8 mouse cellular contexts compared by ENCODE assay signal in genomic region chrX:136740791-136741650, GRCm38 (mm10). TPM values are rescaled to one million over a fixed set of nuclear protein-coding genes. Genes with fewer than 3 reads are reported as not detected.
A peak's percentile ranks its signal among the peaks of the same experiment; 100 is the strongest.
DNase-seq lines count a peak whose midpoint lies in the region; ATAC-seq and TF ChIP-seq lines count a peak whose summit lies in the region.

No protein-coding gene starts in this region.

- peak; percentile 89; the same call in 1 of the 2 replicates for TF ChIP-seq POLR2A in limb, embryonic 14.5 days (IDR thresholded peaks at IDR 0.05; ENCODE audit: borderline replicate concordance, extremely low read depth, insufficient read depth, insufficient read length)

- no peak for TF ChIP-seq CTCF in midbrain, postnatal 0 days (IDR thresholded peaks at IDR 0.05)

- WGBS in embryonic facial prominence, embryonic 15.5 days: 25% methylated on average over 39 of the region's 39 CpGs
- WGBS in limb, embryonic 14.5 days: 23% methylated on average over 39 of the region's 39 CpGs
- WGBS in midbrain, postnatal 0 days: 26% methylated on average over 39 of the region's 39 CpGs

- no peaks in the 10 kb centered on the region for H3K36me3 ChIP-seq in embryonic facial prominence, embryonic 15.5 days
- H3K36me3 ChIP-seq in limb, embryonic 14.5 days (ENCODE audit: control insufficient read depth, insufficient read depth, low read length): peaks cover 6% of the 10 kb centered on the region
- no peaks in the 10 kb centered on the region for H3K36me3 ChIP-seq in midbrain, postnatal 0 days (ENCODE audit: insufficient read depth, low read length)

- ATAC-seq in embryonic facial prominence, embryonic 15.5 days (ENCODE audit: insufficient number of reproducible peaks, low FRiP score, low TSS enrichment, low read depth): peak; percentile 97
- peak; percentile 96 for ATAC-seq in limb, embryonic 14.5 days (ENCODE audit: low FRiP score, low read depth)
- ATAC-seq in midbrain, postnatal 0 days (ENCODE audit: low FRiP score): peak; percentile 96

- H3K4me3 ChIP-seq in embryonic facial prominence, embryonic 15.5 days (replicated peaks): peak overlapping the region; percentile 57
- H3K4me3 ChIP-seq in limb, embryonic 14.5 days (replicated peaks; ENCODE audit: low read length): peak overlapping the region; percentile 46
- peak overlapping the region; percentile 48 for H3K4me3 ChIP-seq in midbrain, postnatal 0 days (ENCODE audit: low read depth, low read length)

- 0 out of 2 replicates have a peak overlapping the region, but pooled peaks have one; percentile 42 for H3K4me2 ChIP-seq in embryonic facial prominence, embryonic 15.5 days (replicated peaks)
- no peak overlapping the region for H3K4me2 ChIP-seq in limb, embryonic 14.5 days (replicated peaks; ENCODE audit: low read depth, low read length, severe bottlenecking)
- H3K4me2 ChIP-seq in midbrain, postnatal 0 days (ENCODE audit: low read depth, low read length, poor library complexity, severe bottlenecking): peak overlapping the region; percentile 9; the same call in 1 of the 2 replicates

- peak overlapping the region; percentile 55 for H3K9ac ChIP-seq in embryonic facial prominence, embryonic 15.5 days
- peak overlapping the region; percentile 73 for H3K9ac ChIP-seq in limb, embryonic 14.5 days (ENCODE audit: low read depth, low read length, severe bottlenecking)
- H3K9ac ChIP-seq in midbrain, postnatal 0 days (replicated peaks; ENCODE audit: low read length, poor library complexity, severe bottlenecking): peak overlapping the region; percentile 72

- no peaks in the 10 kb centered on the region for H3K27me3 ChIP-seq in embryonic facial prominence, embryonic 15.5 days
- no peaks in the 10 kb centered on the region for H3K27me3 ChIP-seq in limb, embryonic 14.5 days (ENCODE audit: control insufficient read depth, insufficient read depth, low read length)
- no peaks in the 10 kb centered on the region for H3K27me3 ChIP-seq in midbrain, postnatal 0 days (ENCODE audit: insufficient read depth, low read length)

- H3K27ac ChIP-seq in embryonic facial prominence, embryonic 15.5 days (replicated peaks): peak overlapping the region; percentile 95
- peak overlapping the region; percentile 89 for H3K27ac ChIP-seq in limb, embryonic 14.5 days (replicated peaks; ENCODE audit: low read depth, low read length)
- peak overlapping the region; percentile 87 for H3K27ac ChIP-seq in midbrain, postnatal 0 days (ENCODE audit: low read depth, low read length)

- peak; percentile 99 for DNase-seq in 416B (ENCODE audit: low read depth)
- peak; percentile 91 to 92 for DNase-seq in adrenal gland, postnatal 36 days
- DNase-seq in heart, adult 8-10 months (ENCODE audit: low spot score): peak; percentile 94
- DNase-seq in kidney, adult 9 months: peak; percentile 98
- peak; percentile 97 for DNase-seq in limb, embryonic 14.5 days (ENCODE audit: low spot score)
- peak; percentile 98 for DNase-seq in midbrain, postnatal 0 days (ENCODE audit: low spot score)
- DNase-seq in spleen, postnatal 4 days (ENCODE audit: low spot score in 2 of 2): peak; percentile 86 to 89

- no peaks in the 10 kb centered on the region for H3K9me3 ChIP-seq in embryonic facial prominence, embryonic 15.5 days (replicated peaks)
- no peaks in the 10 kb centered on the region for H3K9me3 ChIP-seq in limb, embryonic 14.5 days (ENCODE audit: control insufficient read depth, low read length)
- H3K9me3 ChIP-seq in midbrain, postnatal 0 days (ENCODE audit: low read length): no peaks in the 10 kb centered on the region

- H3K4me1 ChIP-seq in embryonic facial prominence, embryonic 15.5 days: peaks cover 7% of the 10 kb centered on the region
- H3K4me1 ChIP-seq in limb, embryonic 14.5 days (ENCODE audit: control insufficient read depth, insufficient read depth, low read length): no peaks in the 10 kb centered on the region
- H3K4me1 ChIP-seq in midbrain, postnatal 0 days (ENCODE audit: insufficient read depth, low read length): no peaks in the 10 kb centered on the region

RNA-seq across cellular contexts. Expression of gene Morf4l2, which starts 2.5 kb away (rescaled TPM):
- 100 to 1,000 TPM; 280 to 471 TPM for total RNA-seq in adrenal gland, postnatal 36 days (2021)
- polyA plus RNA-seq in embryonic facial prominence, embryonic 15.5 days (2015; fragmentation: Nextera tagmentation; extraction: Ambion mirVana): 552 and 560 TPM in 2 replicates
- 10 to 100 TPM; 71.4 to 91.7 (median 83.0) TPM for total RNA-seq in heart, adult 8-10 months (2022)
- polyA plus RNA-seq in limb, embryonic 14.5 days (2012; rRNA removed): 397 and 488 TPM in 2 replicates
- 656 and 663 TPM in 2 replicates for polyA plus RNA-seq in limb, embryonic 14.5 days (2014; fragmentation: Nextera tagmentation; extraction: Ambion mirVana)
- 355 and 449 TPM in 2 replicates for total RNA-seq in midbrain, postnatal 0 days (2014; rRNA removed)
- 603 and 621 TPM in 2 replicates for polyA plus RNA-seq in midbrain, postnatal 0 days (2015; fragmentation: Nextera tagmentation; extraction: Ambion mirVana)

RNA-seq across cellular contexts. Expression of gene Tceal1, which starts 33.2 kb away (rescaled TPM):
- 10 to 100 TPM; 12.6 to 14.0 TPM for total RNA-seq in adrenal gland, postnatal 36 days (2021)
- 13.8 and 14.9 TPM in 2 replicates for polyA plus RNA-seq in embryonic facial prominence, embryonic 15.5 days (2015; fragmentation: Nextera tagmentation; extraction: Ambion mirVana)
- 1 to 10 TPM; 4.5 to 4.7 (median 4.6) TPM for total RNA-seq in heart, adult 8-10 months (2022)
- 6.5 and 8.6 TPM in 2 replicates for polyA plus RNA-seq in limb, embryonic 14.5 days (2012; rRNA removed)
- polyA plus RNA-seq in limb, embryonic 14.5 days (2014; fragmentation: Nextera tagmentation; extraction: Ambion mirVana): 14.7 and 15.6 TPM in 2 replicates
- total RNA-seq in midbrain, postnatal 0 days (2014; rRNA removed): 21.2 and 23.2 TPM in 2 replicates
- polyA plus RNA-seq in midbrain, postnatal 0 days (2015; fragmentation: Nextera tagmentation; extraction: Ambion mirVana): 24.0 and 28.0 TPM in 2 replicates

RNA-seq across cellular contexts. Expression of gene Glra4, which starts 38.9 kb away (rescaled TPM):
- under 1 TPM in 1 of 2 experiments, not detected in 1; 0.26 TPM for total RNA-seq in adrenal gland, postnatal 36 days (2021)
- 0.08 and 0.11 TPM in 2 replicates for polyA plus RNA-seq in embryonic facial prominence, embryonic 15.5 days (2015; fragmentation: Nextera tagmentation; extraction: Ambion mirVana)
- not detected for total RNA-seq in heart, adult 8-10 months (2022)
- polyA plus RNA-seq in limb, embryonic 14.5 days (2012; rRNA removed): not detected in 2 replicates
- polyA plus RNA-seq in limb, embryonic 14.5 days (2014; fragmentation: Nextera tagmentation; extraction: Ambion mirVana): 0.19 TPM in 1 of 2 replicates, not detected in the other
- total RNA-seq in midbrain, postnatal 0 days (2014; rRNA removed): 0.33 TPM in 1 of 2 replicates, not detected in the other
- not detected in 2 replicates for polyA plus RNA-seq in midbrain, postnatal 0 days (2015; fragmentation: Nextera tagmentation; extraction: Ambion mirVana)

Comparison
In these comparisons a context has a peak if more than half of its experiments do, and no peak if none do; other contexts are left out.
1. Peak in every context shown above with its lines: DNase-seq, ATAC-seq, H3K4me3 ChIP-seq and H3K27ac ChIP-seq.